Mouse (Mus musculus) heart, embryonic 14.5 days (tissue): ENCODE data around the gene Fam151a. TPM values are rescaled to one million over a fixed set of nuclear protein-coding genes. Genes with fewer than 3 reads are reported as not detected.

Source experiments
- ATAC-seq: fragments of 200-750 bp; cut with Nextera tagmentation; 2 replicates; pipeline ENCODE4 v1.8.0; 2017; ENCODE audit warnings: low read depth, moderate TSS enrichment; ENCODE audit not compliant: insufficient number of reproducible peaks, insufficient read depth, low FRiP score
- H3K27ac ChIP-seq, 2 experiments: fragments of 200-500 bp in 1 of 2; fragments of 300-500 bp in 1 of 2; sonication (generic) in 1 of 2; replicated peaks in 1 of 2; 2 replicates each; pipeline ENCODE4 v1.5.1; 2012 to 2014; ENCODE audit warnings: low read depth in 2 of 2, low read length in 2 of 2, control low read depth in 1 of 2, mild to moderate bottlenecking in 1 of 2, mixed read lengths in 1 of 2; ENCODE audit not compliant: control insufficient read depth in 1 of 2, insufficient read depth in 1 of 2
- H3K27me3 ChIP-seq: fragments of 300-500 bp; sonication (generic); 2 replicates; pipeline ENCODE4 v1.6.1; 2014; ENCODE audit warnings: mild to moderate bottlenecking, low read length, control low read depth; ENCODE audit not compliant: control insufficient read depth, insufficient read depth
- H3K36me3 ChIP-seq: fragments of 300-500 bp; sonication (generic); 2 replicates; pipeline ENCODE4 v1.6.1; 2014; ENCODE audit warnings: mild to moderate bottlenecking, control low read depth, low read length, mixed read lengths; ENCODE audit not compliant: control insufficient read depth, insufficient read depth
- H3K4me1 ChIP-seq, 2 experiments: fragments of 200-500 bp in 1 of 2; fragments of 300-500 bp in 1 of 2; sonication (generic) in 1 of 2; 2 replicates each; pipeline ENCODE4 v1.6.1; 2012 to 2014; ENCODE audit warnings: low read length in 2 of 2, control low read depth in 1 of 2, mixed read lengths in 1 of 2; ENCODE audit not compliant: control insufficient read depth in 2 of 2, insufficient read depth in 2 of 2
- H3K4me2 ChIP-seq: fragments of 300-500 bp; sonication (generic); 2 replicates; pipeline ENCODE4 v1.6.1; 2014; ENCODE audit warnings: mild to moderate bottlenecking, low read length
- H3K4me3 ChIP-seq, 2 experiments: fragments of 200-500 bp in 1 of 2; fragments of 300-500 bp in 1 of 2; sonication (generic) in 1 of 2; 2 replicates each; pipeline ENCODE4 v1.5.1; 2012 to 2014; ENCODE audit warnings: low read length in 2 of 2, mild to moderate bottlenecking in 2 of 2, control low read depth in 1 of 2, low read depth in 1 of 2, moderate library complexity in 1 of 2; ENCODE audit not compliant: control insufficient read depth in 1 of 2, insufficient read depth in 1 of 2
- H3K9ac ChIP-seq: fragments of 300-500 bp; sonication (generic); 2 replicates; pipeline ENCODE4 v1.6.1; 2014; ENCODE audit warnings: mild to moderate bottlenecking, low read length
- H3K9me3 ChIP-seq: fragments of 300-500 bp; sonication (generic); 2 replicates; pipeline ENCODE4 v1.6.1; 2016; ENCODE audit warnings: low read length, control low read depth; ENCODE audit not compliant: control insufficient read depth
- WGBS: fragments of 180-500 bp; shearing (Covaris S2); extraction: QIAGEN DNeasy Blood & Tissue Kit; methylation state at CpG from one replicate; pipeline ENCODE4 v1.1.7; 2014; 5-methylcytosine and 5-hydroxymethylcytosine counted together
- polyA plus RNA-seq: library from polyadenylated mRNA; unstranded; fragments of >200 nt; fragmentation: Nextera tagmentation; extraction: Ambion mirVana; gene quantifications from 2 replicates; pipeline ENCODE4 v1.2.1, GENCODE M21; 2014

Fam151a gene
- polyA plus RNA-seq, 1 experiment from 2014 or later = 0.32 TPM

DNA sequence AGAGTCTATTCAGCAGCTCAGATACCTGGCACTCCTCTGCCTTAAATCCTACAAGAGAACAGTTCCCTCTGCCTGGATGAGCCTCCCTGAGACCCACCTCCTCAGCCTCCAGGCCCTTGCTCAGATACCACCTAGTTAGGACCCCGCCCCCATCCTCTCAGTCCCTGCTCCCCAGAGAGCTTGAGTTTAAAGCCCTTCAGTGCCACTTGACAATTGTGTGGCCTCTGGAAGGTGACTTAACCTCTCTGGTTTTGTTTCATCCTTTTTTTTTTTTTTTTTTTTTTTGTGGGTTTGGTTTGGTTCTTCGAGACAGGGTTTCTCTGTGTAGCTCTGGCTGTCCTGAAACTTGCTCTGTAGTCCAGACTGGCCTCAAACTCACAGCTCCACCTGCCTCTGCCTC is 61.6 kb downstream of the Fam151a start:
- WGBS = 84% methylated on average over 2 of the region's 2 CpGs
- no peak overlapping the region for H3K4me3 ChIP-seq
- H3K4me1 ChIP-seq = peaks cover 9 to 26% of the 10 kb centered on the region in 2 experiments; a peak in 3 of 4 replicates
- no peaks in the 10 kb centered on the region for H3K27me3 ChIP-seq
- ATAC-seq = no peak
- no peak overlapping the region for H3K4me2 ChIP-seq
- no peaks in the 10 kb centered on the region for H3K9me3 ChIP-seq
- H3K9ac ChIP-seq = no peak overlapping the region
- H3K36me3 ChIP-seq = no peaks in the 10 kb centered on the region
- H3K27ac ChIP-seq = no peak overlapping the region

Other genes starting within 250 kb of the Fam151a start
- not detected in 2 replicates for gene Bsnd, start 241.6 kb upstream of the Fam151a start, polyA plus RNA-seq
- 10.4 and 12.0 TPM in 2 replicates for gene Dhcr24, start 172.9 kb upstream of the Fam151a start, polyA plus RNA-seq
- not detected in 2 replicates for gene Lexm, start 116.6 kb upstream of the Fam151a start, polyA plus RNA-seq
- 0.62 and 0.80 TPM in 2 replicates for gene Ttc22, start 111.5 kb upstream of the Fam151a start, polyA plus RNA-seq
- gene Pars2, start 82.8 kb upstream of the Fam151a start, polyA plus RNA-seq = 10.6 TPM in 2 replicates
- gene Ttc4, start 54.9 kb upstream of the Fam151a start, polyA plus RNA-seq = 52.0 and 54.4 TPM in 2 replicates
- 0.44 and 0.45 TPM in 2 replicates for gene Mroh7, start 3.0 kb upstream of the Fam151a start, polyA plus RNA-seq
- gene Acot11, start 71.1 kb downstream of the Fam151a start, polyA plus RNA-seq = 5.0 and 6.0 TPM in 2 replicates
- gene Ssbp3, start 176.8 kb downstream of the Fam151a start, polyA plus RNA-seq = 36.7 and 43.3 TPM in 2 replicates